ENCODE assay signal across 16 mouse cellular contexts in genomic region chr11:117321311-117321971, GRCm38 (mm10).
DNase-seq lines count a peak whose midpoint lies in the region; ATAC-seq and TF ChIP-seq lines count a peak whose summit lies in the region.
"Had no signal": no experiment of that assay in that cellular context is flagged by ENCODE, and none has a peak within 500 bp of the region (broad histone marks: within the 10 kb centered on the region; RNA-seq: fewer than 3 reads in every experiment).

No protein-coding gene starts in this region.

- 38% methylated on average over 9 of the region's 9 CpGs for WGBS in liver, embryonic 13.5 days (ENCODE audit: insufficient replicate concordance)
- 58% methylated on average over 9 of the region's 9 CpGs for WGBS in liver, postnatal 0 days (ENCODE audit: insufficient replicate concordance)
- 78% methylated on average over 9 of the region's 9 CpGs for WGBS in midbrain, embryonic 16.5 days

- H3K36me3 ChIP-seq in liver, embryonic 13.5 days, result no peaks in the 10 kb centered on the region
- no peaks in the 10 kb centered on the region; the same call in 1 of the 2 replicates for H3K36me3 ChIP-seq in liver, postnatal 0 days (replicated peaks; ENCODE audit: insufficient read depth, low read length)
- peaks cover 36% of the 10 kb centered on the region for H3K36me3 ChIP-seq in G1E (replicated peaks)
- no peaks in the 10 kb centered on the region for H3K36me3 ChIP-seq in midbrain, embryonic 16.5 days (ENCODE audit: control insufficient read depth, insufficient read depth, low read length)
- H3K36me3 ChIP-seq: embryonic facial prominence, embryonic 15.5 days; hindbrain, embryonic 15.5 days; neural tube, embryonic 15.5 days had no signal

- no peak for TF ChIP-seq EP300 in liver, postnatal 0 days (IDR thresholded peaks at IDR 0.05; ENCODE audit: low read depth)

- H3K4me3 ChIP-seq in liver, embryonic 13.5 days (replicated peaks), result no peak overlapping the region
- no peak overlapping the region for H3K4me3 ChIP-seq in liver, postnatal 0 days (ENCODE audit: low read depth, low read length)
- H3K4me3 ChIP-seq in G1E (ENCODE audit: low read depth, low read length), result peak overlapping the region; percentile 40; the same call in 1 of the 2 replicates
- no peak overlapping the region for H3K4me3 ChIP-seq in left cerebral cortex, adult 2 months
- no peak overlapping the region for H3K4me3 ChIP-seq in midbrain, embryonic 16.5 days (ENCODE audit: low read depth, low read length)
- H3K4me3 ChIP-seq: embryonic facial prominence, embryonic 15.5 days; hindbrain, embryonic 15.5 days; neural tube, embryonic 15.5 days had no signal

- H3K9ac ChIP-seq in liver, embryonic 13.5 days, result no peak overlapping the region
- H3K9ac ChIP-seq in liver, postnatal 0 days (replicated peaks), result no peak overlapping the region
- H3K9ac ChIP-seq in midbrain, embryonic 16.5 days (ENCODE audit: low read depth, low read length), result no peak overlapping the region
- H3K9ac ChIP-seq: embryonic facial prominence, embryonic 15.5 days; hindbrain, embryonic 15.5 days; liver, embryonic 14.5 days; neural tube, embryonic 15.5 days had no signal

- no peaks in the 10 kb centered on the region for H3K9me3 ChIP-seq in liver, embryonic 13.5 days (replicated peaks)
- H3K9me3 ChIP-seq in liver, postnatal 0 days (ENCODE audit: low read length), result no peaks in the 10 kb centered on the region
- no peaks in the 10 kb centered on the region for H3K9me3 ChIP-seq in G1E (replicated peaks)
- no peaks in the 10 kb centered on the region for H3K9me3 ChIP-seq in midbrain, embryonic 16.5 days (replicated peaks; ENCODE audit: control insufficient read depth, low read length, poor library complexity, severe bottlenecking)
- H3K9me3 ChIP-seq: embryonic facial prominence, embryonic 15.5 days; hindbrain, embryonic 15.5 days; neural tube, embryonic 15.5 days had no signal

- intact Hi-C loops in left cerebral cortex, adult 2 months (cut with DNase I), result no loop called here

- no peaks in the 10 kb centered on the region for H3K27me3 ChIP-seq in liver, embryonic 13.5 days
- no peaks in the 10 kb centered on the region for H3K27me3 ChIP-seq in liver, postnatal 0 days (ENCODE audit: insufficient read depth, low read length)
- no peaks in the 10 kb centered on the region for H3K27me3 ChIP-seq in G1E (ENCODE audit: insufficient read depth, low read length)
- no peaks in the 10 kb centered on the region for H3K27me3 ChIP-seq in midbrain, embryonic 16.5 days (ENCODE audit: control insufficient read depth, insufficient read depth, low read depth, low read length)
- H3K27me3 ChIP-seq: embryonic facial prominence, embryonic 15.5 days; hindbrain, embryonic 15.5 days; neural tube, embryonic 15.5 days had no signal

- H3K27ac ChIP-seq in liver, embryonic 13.5 days, result peak overlapping the region; percentile 13; the same call in 1 of the 2 replicates
- no peak overlapping the region for H3K27ac ChIP-seq in liver, postnatal 0 days (ENCODE audit: low read depth)
- H3K27ac ChIP-seq in left cerebral cortex, adult 2 months, result no peak overlapping the region
- no peak overlapping the region for H3K27ac ChIP-seq in midbrain, embryonic 16.5 days (ENCODE audit: low read length)
- H3K27ac ChIP-seq: liver, embryonic 14.5 days had no signal

- H3K4me2 ChIP-seq in liver, embryonic 13.5 days, result no peak overlapping the region
- no peak overlapping the region for H3K4me2 ChIP-seq in liver, postnatal 0 days (ENCODE audit: low read depth, low read length)
- no peak overlapping the region for H3K4me2 ChIP-seq in midbrain, embryonic 16.5 days (ENCODE audit: low read length)
- H3K4me2 ChIP-seq: embryonic facial prominence, embryonic 15.5 days; hindbrain, embryonic 15.5 days; neural tube, embryonic 15.5 days had no signal

- ATAC-seq in liver, embryonic 13.5 days (ENCODE audit: low read depth), result no peak
- ATAC-seq in liver, postnatal 0 days, result no peak
- no peak for ATAC-seq in G1E (ENCODE audit: extremely low read depth, insufficient number of reproducible peaks, low FRiP score, poor library complexity, severe bottlenecking)
- no peak for ATAC-seq in midbrain, embryonic 16.5 days
- ATAC-seq: forebrain, embryonic 14.5 days had no signal

- H3K4me1 ChIP-seq in liver, embryonic 13.5 days (replicated peaks), result peaks cover 100% of the 10 kb centered on the region
- peaks cover 93% of the 10 kb centered on the region for H3K4me1 ChIP-seq in liver, postnatal 0 days (ENCODE audit: insufficient read depth)
- peaks cover 99% of the 10 kb centered on the region for H3K4me1 ChIP-seq in G1E (ENCODE audit: insufficient read depth, low read depth, low read length)
- peaks cover 25% of the 10 kb centered on the region for H3K4me1 ChIP-seq in midbrain, embryonic 16.5 days (ENCODE audit: control insufficient read depth, insufficient read depth, low read length)

- peak; percentile 41 for DNase-seq in adrenal gland, adult 2 months
- no peak for DNase-seq in adrenal gland, postnatal 4 days (ENCODE audit: low spot score in 2 of 2)
- no peak for DNase-seq in liver, embryonic 13.5 days
- no peak for DNase-seq in liver, postnatal 0 days
- no peak for DNase-seq in G1E (ENCODE audit: low spot score)
- DNase-seq in induced T-regulatory cell, adult 2 months (ENCODE audit: low read depth), result peak; percentile 67
- DNase-seq in left cerebral cortex, adult 2 months (ENCODE audit: extremely low spot score in 1 of 2, low spot score in 2 of 2), result no peak
- DNase-seq: cerebellum, adult 8-10 months; gastrocnemius, postnatal 14 days; spleen, adult 18-20 months had no signal

- TF ChIP-seq CTCF in liver, postnatal 0 days (IDR thresholded peaks at IDR 0.05; ENCODE audit: low read depth), result no peak
- TF ChIP-seq CTCF in G1E (IDR thresholded peaks at IDR 0.05; ENCODE audit: low read depth, low read length), result no peak
- no peak for TF ChIP-seq CTCF in left cerebral cortex, adult 2 months (IDR thresholded peaks at IDR 0.05)

Comparison
In these comparisons a context has a peak if more than half of its experiments do, and no peak if none do; other contexts are left out.
1. DNase-seq: peak in adrenal gland, adult 2 months (single experiment) and induced T-regulatory cell, adult 2 months (single experiment); none in adrenal gland, postnatal 4 days (0 of 2), liver, embryonic 13.5 days (single experiment), liver, postnatal 0 days (single experiment), G1E (single experiment) and left cerebral cortex, adult 2 months (0 of 2).